Mouse (Mus musculus) kidney, adult 2 months (tissue): Measurements from ENCODE around the gene Slc25a5.
A peak's percentile ranks its signal among the peaks of the same experiment; 100 is the strongest.

Experiments used
- CTCF ChIP-seq: fragments of 200-500 bp; conservative IDR thresholded peaks from 2 replicates; pipeline ENCODE4 v1.5.1; 2011; ENCODE audit warnings: low read depth, mild to moderate bottlenecking, control low read depth, low read length, moderate library complexity, mixed read lengths; ENCODE audit not compliant: insufficient read depth, insufficient read length
- POLR2A ChIP-seq: fragments of 200-500 bp; IDR thresholded peaks from one replicate; pipeline ENCODE4 v1.6.1; 2011; ENCODE audit warnings: low read depth, low read length, control low read depth

GRCm38 (mm10) chrX:36833397-36834084 is 38.1 kb downstream of the Slc25a5 start:
- TF ChIP-seq POLR2A = no peak
- TF ChIP-seq CTCF = peak; percentile 58
